ENCODE assay signal across 8 mouse cellular contexts in the genomic region with DNA sequence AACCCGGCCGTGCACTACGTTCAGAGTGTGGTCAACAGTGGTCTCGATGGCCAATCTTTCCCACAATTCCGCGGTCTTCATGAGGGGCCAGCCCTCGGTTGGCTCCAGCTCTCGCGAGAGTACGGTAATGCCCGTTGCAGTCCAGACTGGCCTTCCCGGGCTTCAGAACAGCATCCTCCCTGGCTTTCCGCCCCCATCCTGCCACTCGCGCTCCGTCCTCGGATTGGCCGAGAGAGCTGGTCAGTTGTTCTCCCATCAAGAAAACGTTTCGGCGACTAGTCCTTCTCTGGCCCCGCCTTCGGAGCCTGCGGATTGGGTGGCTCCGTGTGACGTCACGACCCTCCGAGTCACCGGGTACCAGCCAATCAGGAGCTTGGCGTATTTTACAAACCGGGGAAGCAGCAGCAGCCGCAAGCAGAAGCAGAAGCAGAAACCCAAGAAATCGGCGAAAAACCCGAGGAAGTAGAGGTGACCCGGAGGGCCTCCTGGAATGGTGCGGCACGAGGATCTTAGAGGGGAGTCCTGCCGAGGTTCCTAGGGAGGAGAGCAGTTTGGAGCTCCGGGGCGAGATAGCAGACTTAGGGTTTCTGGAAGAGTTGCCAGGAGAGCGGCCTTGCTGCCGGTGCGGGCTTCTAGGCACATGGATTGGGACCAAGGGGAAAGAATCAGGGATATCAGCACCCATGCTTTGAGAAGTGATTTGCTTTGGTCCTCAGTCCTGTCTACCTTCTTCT. TPM values are rescaled to one million over a fixed set of nuclear protein-coding genes. Genes with fewer than 3 reads are reported as not detected.
DNase-seq lines count a peak whose midpoint lies in the region; ATAC-seq lines count a peak whose summit lies in the region.

No protein-coding gene starts in this region.

- peak overlapping the region; percentile 90 for H3K4me2 ChIP-seq in hindbrain, embryonic 13.5 days

- peak overlapping the region; percentile 98 for H3K27ac ChIP-seq in hindbrain, embryonic 13.5 days

- no peaks in the 10 kb centered on the region for H3K9me3 ChIP-seq in hindbrain, embryonic 13.5 days

- no peaks in the 10 kb centered on the region for H3K27me3 ChIP-seq in hindbrain, embryonic 13.5 days

- peak overlapping the region; percentile 86 for H3K9ac ChIP-seq in hindbrain, embryonic 13.5 days

- H3K4me3 ChIP-seq in hindbrain, embryonic 13.5 days, result peak overlapping the region; percentile 53

- peak; percentile 99 for DNase-seq in NIH3T3 (ENCODE audit: low read depth)
- peak; percentile 99 for DNase-seq in cerebellum, postnatal 14 days
- DNase-seq in frontal cortex, postnatal 14 days (ENCODE audit: low spot score in 2 of 2), result peak; percentile 97 to 99
- DNase-seq in layer of hippocampus, postnatal 25 days (ENCODE audit: extremely low spot score in 1 of 2, low spot score in 1 of 2), result peak; percentile 95 to 98
- peak; percentile 98 for DNase-seq in lung, postnatal 25 days (ENCODE audit: low spot score)
- peak; percentile 98 for DNase-seq in retina, embryonic 14.5 days (ENCODE audit: low spot score)
- DNase-seq in thymus, postnatal 4 days, result peak; percentile 98

- H3K4me1 ChIP-seq in hindbrain, embryonic 13.5 days (replicated peaks), result peaks cover 17% of the 10 kb centered on the region

- under 1% methylated on average over 44 of the region's 44 CpGs for WGBS in hindbrain, embryonic 13.5 days

- ATAC-seq in hindbrain, embryonic 13.5 days (ENCODE audit: low FRiP score), result peak; percentile 99

- H3K36me3 ChIP-seq in hindbrain, embryonic 13.5 days, result no peaks in the 10 kb centered on the region

RNA-seq across cellular contexts. Expression of gene Troap, which starts 0.4 kb away (rescaled TPM):
- polyA plus RNA-seq in hindbrain, embryonic 13.5 days (2015; fragmentation: Nextera tagmentation; extraction: Ambion mirVana), result 8.4 and 10.0 TPM in 2 replicates
- under 1 TPM; 0.63 to 0.69 TPM for total RNA-seq in layer of hippocampus, postnatal 25 days (2021)

RNA-seq across cellular contexts. Expression of gene C1ql4, which starts 12.8 kb away (rescaled TPM):
- 5.6 and 11.8 TPM in 2 replicates for polyA plus RNA-seq in hindbrain, embryonic 13.5 days (2015; fragmentation: Nextera tagmentation; extraction: Ambion mirVana)
- not detected for total RNA-seq in layer of hippocampus, postnatal 25 days (2021)

RNA-seq across cellular contexts. Expression of gene Dnajc22, which starts 18.2 kb away (rescaled TPM):
- polyA plus RNA-seq in hindbrain, embryonic 13.5 days (2015; fragmentation: Nextera tagmentation; extraction: Ambion mirVana), result 1.3 and 1.6 TPM in 2 replicates
- total RNA-seq in layer of hippocampus, postnatal 25 days (2021), result under 1 TPM; 0.17 to 0.47 TPM

RNA-seq across cellular contexts. Expression of gene Prph, which starts 19.8 kb away (rescaled TPM):
- 62.4 and 78.7 TPM in 2 replicates for polyA plus RNA-seq in hindbrain, embryonic 13.5 days (2015; fragmentation: Nextera tagmentation; extraction: Ambion mirVana)
- 1 to 10 TPM; 1.2 to 1.4 TPM for total RNA-seq in layer of hippocampus, postnatal 25 days (2021)

RNA-seq across cellular contexts. Expression of gene Tuba1c, which starts 45.1 kb away (rescaled TPM):
- polyA plus RNA-seq in hindbrain, embryonic 13.5 days (2015; fragmentation: Nextera tagmentation; extraction: Ambion mirVana), result 28.1 and 28.2 TPM in 2 replicates
- 10 to 100 TPM; 62.5 to 77.9 TPM for total RNA-seq in layer of hippocampus, postnatal 25 days (2021)

Comparison
In these comparisons a context has a peak if more than half of its experiments do, and no peak if none do; other contexts are left out.
1. Peak in every context shown above with its lines: DNase-seq, ATAC-seq, H3K4me3 ChIP-seq and H3K27ac ChIP-seq.